ENCODE assay signal across 8 mouse cellular contexts in genomic region chr11:102774621-102775141, GRCm38 (mm10). TPM values are rescaled to one million over a fixed set of nuclear protein-coding genes. Genes with fewer than 3 reads are reported as not detected.
DNase-seq lines count a peak whose midpoint lies in the region; ATAC-seq and TF ChIP-seq lines count a peak whose summit lies in the region.

No protein-coding gene starts in this region.

- peaks cover 2% of the 10 kb centered on the region; the same call in 1 of the 2 replicates for H3K27me3 ChIP-seq in spleen, adult 2 months (ENCODE audit: control insufficient read depth, insufficient read depth, low read length)
- H3K27me3 ChIP-seq in intestine, embryonic 16.5 days (replicated peaks; ENCODE audit: control insufficient read depth, insufficient read depth, low read length), result no peaks in the 10 kb centered on the region
- H3K27me3 ChIP-seq in limb, embryonic 12.5 days, result 0 out of 2 replicates have a peak, but pooled peaks cover 5% of the 10 kb centered on the region
- H3K27me3 ChIP-seq in midbrain, embryonic 13.5 days, result peaks cover 4% of the 10 kb centered on the region; the same call in 1 of the 2 replicates

- ATAC-seq in granulocyte monocyte progenitor cell, adult 5-6 weeks (replicated peaks; ENCODE audit: poor library complexity, severe bottlenecking), result peak; percentile 74
- peak; percentile 90 for ATAC-seq in intestine, embryonic 16.5 days
- ATAC-seq in limb, embryonic 12.5 days (ENCODE audit: insufficient number of reproducible peaks, insufficient read depth, low FRiP score, low TSS enrichment, low read depth), result peak; percentile 88
- peak; percentile 88 for ATAC-seq in midbrain, embryonic 13.5 days

- whole genome bisulfite sequencing in spleen, adult 2 months, result 9% methylated on average over 25 of the region's 25 CpGs
- WGBS in intestine, embryonic 16.5 days, result under 1% methylated on average over 25 of the region's 25 CpGs
- 1% methylated on average over 24 of the region's 25 CpGs for WGBS in limb, embryonic 12.5 days
- WGBS in midbrain, embryonic 13.5 days, result 2% methylated on average over 25 of the region's 25 CpGs

- peak overlapping the region; percentile 34; the same call in 1 of the 2 replicates for H3K4me3 ChIP-seq in spleen, adult 2 months (ENCODE audit: extremely low read depth, insufficient read depth, insufficient read length)
- peak overlapping the region; percentile 66 for H3K4me3 ChIP-seq in intestine, embryonic 16.5 days (ENCODE audit: low read length)
- H3K4me3 ChIP-seq in limb, embryonic 12.5 days (replicated peaks), result peak overlapping the region; percentile 64
- peak overlapping the region; percentile 64 for H3K4me3 ChIP-seq in midbrain, embryonic 13.5 days (replicated peaks)

- H3K36me3 ChIP-seq in spleen, adult 2 months (ENCODE audit: control insufficient read depth, insufficient read depth, low read length), result no peaks in the 10 kb centered on the region
- no peaks in the 10 kb centered on the region for H3K36me3 ChIP-seq in intestine, embryonic 16.5 days (ENCODE audit: control insufficient read depth, insufficient read depth, low read length)
- H3K36me3 ChIP-seq in limb, embryonic 12.5 days, result peaks cover 17% of the 10 kb centered on the region
- peaks cover 21% of the 10 kb centered on the region for H3K36me3 ChIP-seq in midbrain, embryonic 13.5 days

- TF ChIP-seq CTCF in spleen, adult 2 months (IDR thresholded peaks at IDR 0.05; ENCODE audit: extremely low read depth, insufficient read depth, insufficient read length, insufficient replicate concordance), result no peak

- peak overlapping the region; percentile 77 for H3K9ac ChIP-seq in intestine, embryonic 16.5 days (ENCODE audit: low read depth, low read length)
- peak overlapping the region; percentile 84 for H3K9ac ChIP-seq in limb, embryonic 12.5 days (replicated peaks)
- peak overlapping the region; percentile 88 for H3K9ac ChIP-seq in midbrain, embryonic 13.5 days (replicated peaks)

- no peaks in the 10 kb centered on the region for H3K9me3 ChIP-seq in intestine, embryonic 16.5 days (ENCODE audit: control insufficient read depth, low read length)
- H3K9me3 ChIP-seq in limb, embryonic 12.5 days, result no peaks in the 10 kb centered on the region
- no peaks in the 10 kb centered on the region for H3K9me3 ChIP-seq in midbrain, embryonic 13.5 days

- H3K27ac ChIP-seq in spleen, adult 2 months (ENCODE audit: insufficient read depth, low read length), result no peak overlapping the region
- H3K27ac ChIP-seq in intestine, embryonic 16.5 days (ENCODE audit: low read length), result peak overlapping the region; percentile 77; the same call in 1 of the 2 replicates
- peak overlapping the region; percentile 97 for H3K27ac ChIP-seq in limb, embryonic 12.5 days
- peak overlapping the region; percentile 96 for H3K27ac ChIP-seq in midbrain, embryonic 13.5 days

- peak overlapping the region; percentile 99 for H3K4me2 ChIP-seq in intestine, embryonic 16.5 days (ENCODE audit: low read depth, low read length)
- H3K4me2 ChIP-seq in limb, embryonic 12.5 days, result peak overlapping the region; percentile 81
- H3K4me2 ChIP-seq in midbrain, embryonic 13.5 days (replicated peaks), result peak overlapping the region; percentile 92

- no peak for DNase-seq in spleen, adult 2 months (ENCODE audit: low read depth in 1 of 2, low spot score in 2 of 2)
- DNase-seq in spleen, adult 12 weeks (ENCODE audit: low spot score), result no peak
- DNase-seq in embryo, embryonic 11.5 days (ENCODE audit: low read depth, low spot score), result peak; percentile 86
- DNase-seq in telencephalon, adult 2 months (ENCODE audit: low read depth, low spot score), result peak; percentile 65

- TF ChIP-seq POLR2A in spleen, adult 2 months (IDR thresholded peaks at IDR 0.05; ENCODE audit: low read depth, low read length), result no peak

- H3K4me1 ChIP-seq in spleen, adult 2 months (ENCODE audit: control insufficient read depth, insufficient read depth, insufficient read length), result no peaks in the 10 kb centered on the region
- peaks cover 25% of the 10 kb centered on the region for H3K4me1 ChIP-seq in intestine, embryonic 16.5 days (ENCODE audit: control insufficient read depth, insufficient read depth, low read length)
- H3K4me1 ChIP-seq in limb, embryonic 12.5 days (replicated peaks), result peaks cover 71% of the 10 kb centered on the region
- H3K4me1 ChIP-seq in midbrain, embryonic 13.5 days (replicated peaks), result peaks cover 73% of the 10 kb centered on the region

RNA-seq across cellular contexts. Expression of gene Adam11, which starts 13.4 kb away (rescaled TPM):
- 11.7 and 12.1 TPM in 2 replicates for polyA plus RNA-seq in spleen, adult 2 months (2012; rRNA removed)
- 9.4 TPM in 1 of 2 replicates, not detected in the other for total RNA-seq in granulocyte monocyte progenitor cell, adult 5-6 weeks (2014; fragmentation: Nextera tagmentation)
- 0.17 TPM in 1 of 2 replicates, not detected in the other for total RNA-seq in granulocyte monocyte progenitor cell, adult 5-6 weeks (2017)
- polyA plus RNA-seq in intestine, embryonic 16.5 days (2015; fragmentation: Nextera tagmentation; extraction: Ambion mirVana), result 2.4 and 3.1 TPM in 2 replicates
- polyA plus RNA-seq in limb, embryonic 12.5 days (2016; fragmentation: Nextera tagmentation; extraction: Ambion mirVana), result 20.9 and 22.2 TPM in 2 replicates
- 31.8 and 32.8 TPM in 2 replicates for polyA plus RNA-seq in midbrain, embryonic 13.5 days (2015; fragmentation: Nextera tagmentation; extraction: Ambion mirVana)

RNA-seq across cellular contexts. Expression of gene Gjc1, which starts 44.8 kb away (rescaled TPM):
- polyA plus RNA-seq in spleen, adult 2 months (2012; rRNA removed), result 0.87 and 0.96 TPM in 2 replicates
- total RNA-seq in granulocyte monocyte progenitor cell, adult 5-6 weeks (2014; fragmentation: Nextera tagmentation), result not detected in 2 replicates
- total RNA-seq in granulocyte monocyte progenitor cell, adult 5-6 weeks (2017), result not detected in 2 replicates
- polyA plus RNA-seq in intestine, embryonic 16.5 days (2015; fragmentation: Nextera tagmentation; extraction: Ambion mirVana), result 24.9 and 26.2 TPM in 2 replicates
- 117 and 118 TPM in 2 replicates for polyA plus RNA-seq in limb, embryonic 12.5 days (2016; fragmentation: Nextera tagmentation; extraction: Ambion mirVana)
- 49.6 and 53.3 TPM in 2 replicates for polyA plus RNA-seq in midbrain, embryonic 13.5 days (2015; fragmentation: Nextera tagmentation; extraction: Ambion mirVana)

Comparison
In these comparisons a context has a peak if more than half of its experiments do, and no peak if none do; other contexts are left out.
1. DNase-seq: peak in embryo, embryonic 11.5 days (single experiment) and telencephalon, adult 2 months (single experiment); none in spleen, adult 2 months (0 of 2) and spleen, adult 12 weeks (single experiment).
2. RNA of gene Gjc1, which starts 44.8 kb away (polyA plus RNA-seq): 117 to 118 TPM in limb, embryonic 12.5 days, 49.6 to 53.3 TPM in midbrain, embryonic 13.5 days and 24.9 to 26.2 TPM in intestine, embryonic 16.5 days; 0.87 to 0.96 TPM in spleen, adult 2 months; every median in the first group is over 10 times any median in the second.
3. Peak in every context shown above with its lines, with median percentiles within 50 percentile points of each other: H3K4me3 ChIP-seq, ATAC-seq, H3K4me2 ChIP-seq and H3K9ac ChIP-seq.